Mouse (Mus musculus): ENCODE results near the gene Uckl1. TPM values are rescaled to one million over a fixed set of nuclear protein-coding genes. Genes with fewer than 3 reads are reported as not detected.
A peak's percentile ranks its signal among the peaks of the same experiment; 100 is the strongest.

The Uckl1 gene
- polyA plus RNA-seq, 1 experiment from 2014 or later = 32.7 TPM

DNA sequence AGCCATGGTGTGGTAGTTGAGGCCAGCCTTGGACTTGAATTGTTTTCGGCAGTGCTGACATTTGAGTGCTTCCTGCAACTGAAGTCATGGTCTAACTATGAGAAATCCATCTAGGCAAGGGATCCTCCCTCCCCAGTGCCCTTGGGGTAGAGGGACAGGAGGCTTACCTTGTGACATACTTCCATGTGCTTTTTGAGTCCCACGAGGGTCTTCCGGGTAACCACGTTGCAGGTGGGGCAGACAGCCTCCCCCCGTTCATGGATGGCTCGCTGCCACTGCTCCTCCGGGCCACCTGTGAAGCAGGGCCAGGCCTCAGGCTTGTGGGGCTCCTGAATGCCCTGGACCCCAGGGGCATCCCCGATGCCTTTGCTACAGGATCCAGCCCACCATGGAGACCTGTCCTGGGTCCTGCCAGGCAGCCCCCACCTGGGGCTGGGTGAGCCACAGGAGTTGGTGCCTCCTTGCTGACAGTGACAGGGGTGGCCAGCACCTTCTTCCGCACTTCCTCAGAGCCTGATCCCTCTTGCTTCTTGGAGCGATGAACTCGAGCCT is 3.6 kb upstream of the Uckl1 start:
- Histone ChIP-seq H3K9me3 (replicated peaks) (no peaks in the 10 kb centered on the region), H3K36me3 (peaks cover 71% of the 10 kb centered on the region), H3K4me3 (no peak overlapping the region), H3K4me2 (no peak overlapping the region), H3K27ac (no peak overlapping the region), H3K9ac (no peak overlapping the region), H3K4me1 (peaks cover 33% of the 10 kb centered on the region), H3K27me3 (replicated peaks) (no peaks in the 10 kb centered on the region)
- WGBS (ENCODE audit: insufficient replicate concordance) = 84% methylated on average over 11 of the region's 11 CpGs
- ATAC-seq = no peak

DNA sequence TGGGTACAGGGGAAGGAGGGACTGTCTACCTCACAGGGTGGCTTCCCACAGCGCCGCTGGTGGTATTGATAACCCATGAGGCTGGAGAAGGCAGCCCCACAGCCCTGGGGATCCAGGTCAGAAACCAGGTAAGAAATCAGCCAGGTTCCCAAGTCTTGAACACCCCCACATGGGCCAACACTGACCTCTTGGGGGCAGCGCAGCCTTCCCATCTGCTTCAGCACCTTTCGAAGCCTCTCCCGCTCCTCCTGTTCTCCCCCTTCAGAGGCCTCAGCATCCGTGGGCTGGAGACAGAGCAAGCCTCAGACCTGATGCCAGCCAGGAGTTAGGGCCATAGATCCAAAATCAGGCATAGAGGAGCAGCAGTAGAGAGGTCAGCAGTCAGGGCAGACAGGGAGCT is 3.1 kb upstream of the Uckl1 start:
- H3K36me3 ChIP-seq = peaks cover 71% of the 10 kb centered on the region
- H3K4me3 ChIP-seq = no peak overlapping the region
- no peaks in the 10 kb centered on the region for H3K9me3 ChIP-seq (replicated peaks)
- no peak overlapping the region for H3K27ac ChIP-seq
- no peak for ATAC-seq
- 75% methylated on average over 6 of the region's 6 CpGs for WGBS (ENCODE audit: insufficient replicate concordance)
- no peak overlapping the region for H3K9ac ChIP-seq
- peaks cover 28% of the 10 kb centered on the region for H3K4me1 ChIP-seq
- H3K27me3 ChIP-seq (replicated peaks) = no peaks in the 10 kb centered on the region
- no peak overlapping the region for H3K4me2 ChIP-seq

DNA sequence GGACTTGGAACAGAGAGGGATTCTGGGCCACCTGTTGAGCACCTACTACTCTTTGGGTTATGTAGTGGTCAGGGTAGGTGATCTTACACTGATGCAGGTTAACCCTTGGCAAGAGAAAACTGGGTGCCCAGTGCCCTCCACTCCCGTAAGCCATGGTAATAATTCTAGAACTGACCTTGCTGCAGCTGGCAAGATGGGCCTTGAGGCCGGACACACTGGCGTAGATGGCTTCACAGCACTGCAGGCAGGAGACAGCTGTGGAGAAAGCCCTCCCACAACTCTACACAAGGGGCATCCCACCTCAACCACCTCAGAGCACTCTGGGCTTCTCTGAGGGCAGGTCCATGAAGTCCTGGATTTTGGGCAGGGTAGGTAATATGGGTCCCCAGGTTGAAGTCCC is 1.4 kb upstream of the Uckl1 start:
- H3K27me3 ChIP-seq (replicated peaks) = no peaks in the 10 kb centered on the region
- peaks cover 71% of the 10 kb centered on the region for H3K36me3 ChIP-seq
- no peak overlapping the region for H3K4me3 ChIP-seq
- no peaks in the 10 kb centered on the region for H3K9me3 ChIP-seq (replicated peaks)
- no peak overlapping the region for H3K4me2 ChIP-seq
- no peak overlapping the region for H3K27ac ChIP-seq
- WGBS (ENCODE audit: insufficient replicate concordance) = 78% methylated on average over 3 of the region's 3 CpGs
- no peak overlapping the region for H3K9ac ChIP-seq
- H3K4me1 ChIP-seq = peaks cover 22% of the 10 kb centered on the region
- ATAC-seq = no peak

DNA sequence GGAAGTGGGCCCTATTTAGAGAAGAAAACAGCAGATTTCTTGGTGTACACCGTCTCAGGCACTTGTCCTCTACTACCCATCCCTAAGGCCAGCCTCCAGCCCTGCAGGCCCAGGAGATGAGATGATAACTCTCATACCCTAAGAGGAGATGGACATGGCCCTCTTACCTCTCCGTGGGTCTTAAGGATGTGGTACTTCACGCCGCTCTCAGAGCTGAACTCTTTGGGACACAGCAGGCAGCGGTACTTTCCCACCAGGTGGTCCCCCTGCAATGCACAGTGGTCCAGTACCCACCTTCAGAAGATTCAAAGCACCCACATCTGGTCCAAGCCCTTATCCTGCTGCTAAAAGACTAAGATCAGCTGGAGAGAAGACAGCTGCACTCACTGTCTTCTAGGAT is 814 bp upstream of the Uckl1 start:
- 81% methylated on average over 5 of the region's 5 CpGs for WGBS (ENCODE audit: insufficient replicate concordance)
- H3K4me2 ChIP-seq = no peak overlapping the region
- peaks cover 69% of the 10 kb centered on the region for H3K36me3 ChIP-seq
- peaks cover 19% of the 10 kb centered on the region for H3K4me1 ChIP-seq
- no peak overlapping the region for H3K27ac ChIP-seq
- no peak overlapping the region for H3K9ac ChIP-seq
- no peaks in the 10 kb centered on the region for H3K9me3 ChIP-seq (replicated peaks)
- ATAC-seq = no peak
- no peaks in the 10 kb centered on the region for H3K27me3 ChIP-seq (replicated peaks)
- no peak overlapping the region for H3K4me3 ChIP-seq

DNA sequence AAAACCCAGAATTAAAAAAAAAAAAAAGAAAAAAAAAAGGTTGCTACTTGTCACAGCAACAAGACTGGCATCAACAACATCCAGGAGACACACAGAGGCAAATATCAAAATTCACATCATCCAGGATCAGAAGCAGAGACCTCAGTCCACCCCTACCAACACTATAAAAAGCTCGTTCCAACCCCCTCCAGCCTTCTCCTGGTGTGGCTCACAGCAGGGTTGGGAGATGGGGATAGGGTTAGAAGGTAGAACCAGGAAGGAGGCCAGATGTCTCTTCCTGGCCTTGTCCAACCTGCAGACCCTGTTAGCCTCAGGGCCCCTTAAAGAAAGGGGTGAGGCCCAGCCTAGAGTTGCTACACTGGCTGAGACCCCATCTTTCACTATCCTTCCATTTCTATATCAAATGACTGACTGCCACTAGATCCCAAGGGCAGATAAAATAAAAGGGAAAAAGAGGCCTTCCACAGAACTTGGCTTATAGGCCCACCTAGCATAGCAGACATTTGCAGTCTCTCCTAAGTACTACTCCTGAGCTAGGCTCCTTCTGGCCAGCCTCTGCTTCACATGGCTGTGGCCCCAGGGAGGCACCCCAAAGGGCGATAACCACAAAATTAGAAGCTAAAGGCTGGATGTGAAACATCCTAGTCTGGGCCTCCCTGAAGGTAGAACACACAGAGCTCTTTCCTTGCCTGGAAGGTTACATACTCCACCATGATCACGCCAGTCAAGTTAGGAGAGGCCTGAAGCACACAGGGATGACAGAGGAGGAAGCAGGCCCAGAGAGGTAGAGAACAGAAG is 1.0 kb downstream of the Uckl1 start:
- 75% methylated on average over 3 of the region's 3 CpGs for WGBS (ENCODE audit: insufficient replicate concordance)
- no peak overlapping the region for H3K27ac ChIP-seq
- peaks cover 31% of the 10 kb centered on the region for H3K4me1 ChIP-seq
- no peaks in the 10 kb centered on the region for H3K9me3 ChIP-seq (replicated peaks)
- no peak overlapping the region for H3K9ac ChIP-seq
- no peak for ATAC-seq
- no peak overlapping the region for H3K4me2 ChIP-seq
- H3K36me3 ChIP-seq = peaks cover 51% of the 10 kb centered on the region
- H3K27me3 ChIP-seq (replicated peaks) = no peaks in the 10 kb centered on the region
- no peak overlapping the region for H3K4me3 ChIP-seq

DNA sequence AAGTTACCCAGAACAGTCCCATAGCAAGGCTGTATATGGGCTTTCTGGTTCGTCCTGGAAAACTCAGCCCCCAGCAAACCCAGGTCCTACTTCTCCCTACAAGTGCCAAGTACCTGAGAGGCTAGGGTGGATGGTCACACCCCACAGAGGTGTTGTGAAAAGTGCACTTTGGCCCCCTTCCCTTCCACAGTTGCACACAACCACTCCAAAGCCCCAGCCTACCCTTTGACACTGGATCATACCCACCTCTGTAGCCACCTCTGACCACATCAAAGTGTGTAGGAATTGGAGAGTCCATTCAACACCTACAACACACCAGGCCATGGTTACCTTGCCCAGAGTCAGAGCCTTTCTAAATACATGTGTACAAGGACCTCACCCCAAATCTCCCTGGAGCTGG is 1.8 kb downstream of the Uckl1 start:
- WGBS (ENCODE audit: insufficient replicate concordance) = 74% methylated on average over 1 of the region's 1 CpGs
- 0 out of 2 replicates have a peak overlapping the region, but pooled peaks have one; percentile 95 for H3K27ac ChIP-seq

DNA sequence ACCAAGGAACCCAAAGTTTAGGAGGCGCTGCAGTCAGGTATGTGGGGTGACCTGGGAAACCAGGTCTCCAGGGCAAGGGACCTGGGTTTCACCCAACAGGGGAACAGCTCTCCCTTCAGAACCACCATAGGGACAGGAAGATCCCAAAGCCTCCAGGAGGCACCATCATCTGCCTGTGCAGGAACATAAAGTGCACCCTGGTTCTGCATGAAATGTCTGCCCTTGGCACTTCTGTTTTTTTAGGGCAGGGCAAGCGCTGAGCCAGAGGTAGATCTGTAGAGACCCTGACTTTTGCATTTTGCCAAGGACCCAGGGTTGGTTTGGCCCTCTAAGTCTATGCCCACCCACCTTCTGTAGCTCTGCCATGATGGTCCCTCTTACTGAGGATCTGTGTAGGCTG is 2.3 kb downstream of the Uckl1 start:
- no peak for ATAC-seq
- H3K27ac ChIP-seq = peak overlapping the region; percentile 95; the same call in 1 of the 2 replicates
- WGBS (ENCODE audit: insufficient replicate concordance) = 87% methylated on average over 2 of the region's 2 CpGs
- H3K9me3 ChIP-seq (replicated peaks) = no peaks in the 10 kb centered on the region
- H3K9ac ChIP-seq = no peak overlapping the region
- peak overlapping the region; percentile 80 for H3K4me3 ChIP-seq
- peak overlapping the region; percentile 92 for H3K4me2 ChIP-seq
- H3K36me3 ChIP-seq = peaks cover 39% of the 10 kb centered on the region
- no peaks in the 10 kb centered on the region for H3K27me3 ChIP-seq (replicated peaks)
- H3K4me1 ChIP-seq = peaks cover 44% of the 10 kb centered on the region

More for the DNA sequence above, 1.8 kb downstream of the Uckl1 start:
- no peak overlapping the region for H3K4me3 ChIP-seq
- peaks cover 38% of the 10 kb centered on the region for H3K4me1 ChIP-seq
- H3K9me3 ChIP-seq (replicated peaks) = no peaks in the 10 kb centered on the region
- peaks cover 44% of the 10 kb centered on the region for H3K36me3 ChIP-seq
- H3K9ac ChIP-seq = no peak overlapping the region
- H3K4me2 ChIP-seq = 0 out of 2 replicates have a peak overlapping the region, but pooled peaks have one; percentile 92
- ATAC-seq = no peak
- H3K27me3 ChIP-seq (replicated peaks) = no peaks in the 10 kb centered on the region

DNA sequence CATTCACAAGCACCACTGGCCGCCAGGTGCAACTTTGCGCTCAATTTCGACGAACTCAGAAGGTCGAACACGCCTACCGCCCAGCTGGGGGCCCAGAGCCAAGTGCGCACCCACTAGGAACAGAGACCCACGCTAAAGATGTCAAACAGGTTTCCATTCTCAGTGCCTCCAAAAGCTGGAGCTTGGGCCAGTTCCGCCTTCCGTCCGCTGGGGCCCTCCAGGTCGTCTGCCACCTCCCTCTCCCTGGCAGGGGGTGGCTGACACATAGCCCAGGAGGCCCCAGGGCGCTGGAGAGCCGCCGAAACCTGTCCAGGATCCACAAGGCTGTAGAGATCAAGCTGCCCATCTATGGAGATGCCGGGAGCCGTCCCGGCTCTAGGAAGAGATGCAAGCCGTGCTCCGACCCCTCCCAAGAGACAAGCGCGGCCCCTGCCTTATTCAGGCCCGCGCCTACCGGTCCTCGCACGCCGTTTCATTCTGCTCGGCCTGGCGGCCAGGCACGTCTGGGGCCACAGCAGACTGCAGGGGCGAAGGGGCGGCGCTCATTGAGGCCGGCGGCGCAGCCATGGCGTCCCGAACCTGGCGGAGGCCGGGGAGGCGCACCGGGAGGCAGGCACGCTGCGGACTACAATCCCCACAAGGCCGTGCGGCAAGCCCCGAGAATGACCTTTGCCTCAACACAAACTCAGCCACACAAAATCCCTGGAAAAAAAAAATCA is 3.1 kb downstream of the Uckl1 start:
- Histone ChIP-seq H3K27me3 (replicated peaks) (no peaks in the 10 kb centered on the region), H3K4me2 (peak overlapping the region; percentile 92), H3K4me1 (peaks cover 52% of the 10 kb centered on the region), H3K9me3 (replicated peaks) (no peaks in the 10 kb centered on the region), H3K9ac (peak overlapping the region; percentile 83), H3K36me3 (peaks cover 31% of the 10 kb centered on the region), H3K4me3 (peak overlapping the region; percentile 80), H3K27ac (peak overlapping the region; percentile 95)
- WGBS (ENCODE audit: insufficient replicate concordance) = under 1% methylated on average over 49 of the region's 49 CpGs
- ATAC-seq = peak; percentile 80

DNA sequence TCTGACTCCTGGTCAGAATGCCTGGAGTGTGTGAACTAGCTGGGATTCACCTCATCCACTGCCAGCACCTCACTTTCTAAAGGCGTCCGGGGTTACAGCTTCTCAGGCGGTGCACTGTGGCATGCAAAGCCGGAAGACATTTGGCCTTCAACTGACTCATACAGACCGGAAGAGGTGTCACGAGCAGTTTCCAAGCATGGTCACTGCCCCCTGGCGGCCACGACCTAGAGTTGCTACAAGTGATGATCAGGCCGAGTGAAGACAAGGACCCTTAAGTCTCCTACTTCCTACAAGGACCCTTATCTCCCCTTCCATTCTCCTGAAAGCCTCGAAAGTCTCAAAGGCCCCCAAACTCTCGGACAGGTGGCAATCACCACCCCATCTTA is 3.7 kb downstream of the Uckl1 start:
- H3K9ac ChIP-seq = peak overlapping the region; percentile 83
- H3K36me3 ChIP-seq = peaks cover 26% of the 10 kb centered on the region
- ATAC-seq = peak; percentile 79
- H3K27ac ChIP-seq = peak overlapping the region; percentile 95
- peak overlapping the region; percentile 80 for H3K4me3 ChIP-seq
- H3K4me1 ChIP-seq = peaks cover 57% of the 10 kb centered on the region
- WGBS (ENCODE audit: insufficient replicate concordance) = under 1% methylated on average over 11 of the region's 11 CpGs
- no peaks in the 10 kb centered on the region for H3K27me3 ChIP-seq (replicated peaks)
- H3K4me2 ChIP-seq = peak overlapping the region; percentile 92
- H3K9me3 ChIP-seq (replicated peaks) = no peaks in the 10 kb centered on the region

DNA sequence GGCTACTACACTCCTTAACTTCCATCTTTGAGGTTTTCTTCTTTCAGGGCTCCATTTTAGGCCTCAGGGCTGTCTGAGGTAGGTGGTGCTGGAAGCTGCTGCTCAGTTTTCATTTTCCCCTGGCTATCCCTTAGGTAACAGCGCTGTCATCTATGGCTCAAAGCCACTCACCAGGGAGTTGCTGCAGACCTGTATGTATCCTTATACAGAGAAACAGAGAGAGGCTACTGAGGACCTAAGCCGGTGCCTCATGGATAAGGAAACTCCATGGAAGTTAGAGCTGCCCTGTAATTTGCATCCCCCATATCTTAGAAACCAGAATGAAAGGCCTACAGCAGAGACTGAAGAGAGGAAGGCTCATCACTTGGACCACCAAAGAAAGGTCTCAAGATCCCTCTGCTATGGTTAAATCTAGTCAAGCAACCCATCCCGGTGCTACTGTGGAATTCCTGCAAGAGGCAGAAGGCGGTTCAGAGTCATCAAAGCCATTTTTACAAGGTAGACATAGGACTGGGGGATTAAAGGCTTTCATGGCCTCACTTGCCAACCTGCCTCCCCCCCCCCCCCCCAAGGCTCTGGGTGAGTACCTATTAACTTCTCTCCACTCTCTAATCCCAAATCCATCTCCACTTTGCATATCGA is 4.4 kb downstream of the Uckl1 start:
- 64% methylated on average over 5 of the region's 5 CpGs for WGBS (ENCODE audit: insufficient replicate concordance)
- peak overlapping the region; percentile 80 for H3K4me3 ChIP-seq
- no peaks in the 10 kb centered on the region for H3K27me3 ChIP-seq (replicated peaks)
- H3K9me3 ChIP-seq (replicated peaks) = no peaks in the 10 kb centered on the region
- H3K36me3 ChIP-seq = peaks cover 18% of the 10 kb centered on the region
- peak overlapping the region; percentile 83 for H3K9ac ChIP-seq
- ATAC-seq = no peak
- H3K4me1 ChIP-seq = peaks cover 62% of the 10 kb centered on the region
- H3K27ac ChIP-seq = peak overlapping the region; percentile 95
- H3K4me2 ChIP-seq = peak overlapping the region; percentile 92

DNA sequence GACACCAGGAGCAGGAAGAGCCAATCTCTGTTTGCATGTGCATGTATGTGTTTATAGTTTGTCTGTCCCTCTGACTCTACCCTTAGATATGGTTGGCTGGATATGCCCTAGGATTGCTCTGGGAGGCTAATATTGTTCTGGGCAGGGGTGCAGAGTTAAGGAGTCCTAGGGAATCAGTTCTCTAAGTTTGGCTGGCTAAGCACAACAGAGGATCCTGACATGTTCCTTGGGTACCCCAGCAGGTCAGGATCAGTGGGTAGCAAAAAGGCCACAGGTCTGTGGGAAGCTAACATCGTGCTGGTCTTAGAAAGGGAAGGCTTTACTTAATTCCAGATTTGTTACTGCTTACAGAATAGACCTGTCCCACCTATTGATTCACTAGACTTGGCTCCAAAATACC is 5.0 kb downstream of the Uckl1 start:
- peaks cover 62% of the 10 kb centered on the region for H3K4me1 ChIP-seq
- H3K4me3 ChIP-seq = no peak overlapping the region
- peak overlapping the region; percentile 39 for H3K9ac ChIP-seq
- H3K4me2 ChIP-seq = peak overlapping the region; percentile 92
- ATAC-seq = no peak
- H3K9me3 ChIP-seq (replicated peaks) = no peaks in the 10 kb centered on the region
- H3K27me3 ChIP-seq (replicated peaks) = no peaks in the 10 kb centered on the region
- H3K27ac ChIP-seq = 0 out of 2 replicates have a peak overlapping the region, but pooled peaks have one; percentile 76
- 86% methylated on average over 1 of the region's 1 CpGs for WGBS (ENCODE audit: insufficient replicate concordance)
- H3K36me3 ChIP-seq = peaks cover 14% of the 10 kb centered on the region
